Mouse (Mus musculus) hindbrain, embryonic 11.5 days (tissue): ENCODE results near the gene Tnpo2. TPM values are rescaled to one million over a fixed set of nuclear protein-coding genes. Genes with fewer than 3 reads are reported as not detected.

ENCODE experiments used
- ATAC-seq: fragments of 200-750 bp; cut with Nextera tagmentation; 2 replicates; pipeline ENCODE4 v1.8.0; 2017; ENCODE audit warnings: mild to moderate bottlenecking, moderate TSS enrichment, moderate library complexity; ENCODE audit not compliant: low FRiP score
- DNase-seq: peaks from one replicate; pipeline ENCODE4 v3.0.0-alpha.2; 2015; ENCODE audit warnings: low spot score
- H3K27ac ChIP-seq: fragments of 300-500 bp; sonication (generic); 2 replicates; pipeline ENCODE4 v1.5.1; 2014; ENCODE audit warnings: mild to moderate bottlenecking, low read depth, low read length
- H3K27me3 ChIP-seq: fragments of 300-500 bp; sonication (generic); 2 replicates; pipeline ENCODE4 v1.6.1; 2014; ENCODE audit warnings: mild to moderate bottlenecking, low read length, moderate library complexity, mixed read lengths; ENCODE audit not compliant: control insufficient read depth, insufficient read depth
- H3K36me3 ChIP-seq: fragments of 300-500 bp; sonication (generic); 2 replicates; pipeline ENCODE4 v1.6.1; 2014; ENCODE audit warnings: mild to moderate bottlenecking, low read length, moderate library complexity, mixed read lengths; ENCODE audit not compliant: control insufficient read depth, insufficient read depth
- H3K4me1 ChIP-seq: fragments of 300-500 bp; sonication (generic); replicated peaks from 2 replicates; pipeline ENCODE4 v1.6.1; 2014; ENCODE audit warnings: low read length, mixed read lengths; ENCODE audit not compliant: control insufficient read depth, insufficient read depth
- H3K4me2 ChIP-seq: fragments of 300-500 bp; sonication (generic); replicated peaks from 2 replicates; pipeline ENCODE4 v1.6.1; 2014; ENCODE audit warnings: mild to moderate bottlenecking, low read depth, low read length
- H3K4me3 ChIP-seq: fragments of 300-500 bp; sonication (generic); 2 replicates; pipeline ENCODE4 v1.5.1; 2014; ENCODE audit warnings: low read depth, low read length
- H3K9ac ChIP-seq: fragments of 300-500 bp; sonication (generic); 2 replicates; pipeline ENCODE4 v1.6.1; 2014; ENCODE audit warnings: low read depth, low read length
- H3K9me3 ChIP-seq: fragments of 300-500 bp; sonication (generic); 2 replicates; pipeline ENCODE4 v1.6.1; 2016; ENCODE audit warnings: low read length; ENCODE audit not compliant: control insufficient read depth
- WGBS: fragments of 180-500 bp; shearing (Covaris S2); extraction: QIAGEN DNeasy Blood & Tissue Kit; methylation state at CpG from one replicate; pipeline ENCODE4 v1.1.7; 2014; 5-methylcytosine and 5-hydroxymethylcytosine counted together
- polyA plus RNA-seq: library from polyadenylated mRNA; unstranded; fragments of >200 nt; fragmentation: Nextera tagmentation; extraction: Ambion mirVana; gene quantifications from 2 replicates; pipeline ENCODE4 v1.2.1, GENCODE M21; 2014

The Tnpo2 gene
- polyA plus RNA-seq, 1 experiment from 2014 or later, result 24.6 TPM

DNA sequence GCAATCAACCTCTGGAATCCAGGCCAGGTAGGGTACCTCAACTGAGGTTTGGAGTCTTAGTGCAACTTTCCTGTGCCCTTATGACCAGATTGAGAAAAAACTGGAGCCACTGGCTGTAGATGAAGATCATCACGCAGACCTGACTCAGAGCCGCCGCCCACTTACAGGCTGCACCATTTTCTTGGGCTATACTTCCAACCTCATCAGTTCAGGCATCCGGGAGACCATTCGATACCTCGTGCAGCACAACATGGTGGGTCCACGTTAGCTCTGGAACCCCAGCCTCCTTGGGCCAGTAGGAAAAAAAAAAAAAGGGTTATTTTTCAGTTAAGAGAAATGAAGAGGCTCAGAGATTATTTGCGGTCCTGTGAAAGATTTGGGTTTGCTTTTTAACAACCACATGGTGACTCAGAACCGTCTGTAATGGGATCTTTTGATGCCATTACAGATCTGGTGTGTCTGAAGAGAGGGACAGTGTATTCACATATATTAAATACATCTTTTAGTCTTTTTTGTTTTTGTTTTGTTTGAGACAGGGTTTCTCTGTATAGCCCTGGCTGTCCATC, 35.7 kb downstream of the Tnpo2 start:
- H3K27ac ChIP-seq, result peak overlapping the region; percentile 93
- 0 out of 2 replicates have a peak, but pooled peaks have one; percentile 11 for ATAC-seq
- DNase-seq, result no peak
- peak overlapping the region; percentile 95 for H3K4me3 ChIP-seq
- peak overlapping the region; percentile 83 for H3K9ac ChIP-seq
- no peaks in the 10 kb centered on the region for H3K9me3 ChIP-seq
- H3K36me3 ChIP-seq, result peaks cover 6% of the 10 kb centered on the region; the same call in 1 of the 2 replicates
- no peaks in the 10 kb centered on the region for H3K27me3 ChIP-seq
- peak overlapping the region; percentile 63 for H3K4me2 ChIP-seq
- no peaks in the 10 kb centered on the region for H3K4me1 ChIP-seq
- 40% methylated on average over 9 of the region's 9 CpGs for WGBS

DNA sequence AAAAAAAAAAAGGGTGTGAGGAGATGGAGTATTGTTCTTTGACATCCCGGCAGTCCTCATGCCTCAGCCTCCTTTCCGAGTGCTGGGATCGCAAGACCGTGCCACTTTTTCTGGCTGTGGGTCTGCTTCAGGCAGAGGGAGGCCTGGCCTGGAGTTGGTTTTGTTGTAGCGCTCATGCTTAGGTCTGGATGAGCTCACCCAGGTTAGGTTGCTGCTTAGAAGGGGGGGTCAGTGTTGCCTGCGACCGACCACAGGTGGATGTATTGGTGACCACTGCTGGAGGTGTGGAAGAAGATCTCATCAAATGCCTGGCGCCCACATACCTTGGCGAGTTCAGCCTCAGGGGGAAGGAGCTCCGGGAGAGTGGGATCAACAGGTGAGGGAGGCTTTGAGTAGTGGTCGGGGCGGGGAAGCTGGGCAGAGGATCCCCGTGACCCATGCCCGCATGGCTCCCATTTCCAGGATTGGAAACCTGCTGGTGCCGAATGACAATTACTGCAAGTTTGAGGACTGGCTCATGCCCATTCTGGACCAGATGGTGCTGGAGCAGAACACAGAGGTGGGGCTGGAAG, 36.4 kb downstream of the Tnpo2 start:
- H3K27ac ChIP-seq, result no peak overlapping the region
- H3K4me1 ChIP-seq, result no peaks in the 10 kb centered on the region
- DNase-seq (no peak), ATAC-seq (no peak)
- 94% methylated on average over 15 of the region's 15 CpGs for WGBS
- no peak overlapping the region for H3K4me2 ChIP-seq
- H3K9me3 ChIP-seq, result no peaks in the 10 kb centered on the region
- no peak overlapping the region for H3K9ac ChIP-seq
- peaks cover 6% of the 10 kb centered on the region; the same call in 1 of the 2 replicates for H3K36me3 ChIP-seq
- no peaks in the 10 kb centered on the region for H3K27me3 ChIP-seq
- H3K4me3 ChIP-seq, result no peak overlapping the region; the same call in 1 of the 2 replicates

DNA sequence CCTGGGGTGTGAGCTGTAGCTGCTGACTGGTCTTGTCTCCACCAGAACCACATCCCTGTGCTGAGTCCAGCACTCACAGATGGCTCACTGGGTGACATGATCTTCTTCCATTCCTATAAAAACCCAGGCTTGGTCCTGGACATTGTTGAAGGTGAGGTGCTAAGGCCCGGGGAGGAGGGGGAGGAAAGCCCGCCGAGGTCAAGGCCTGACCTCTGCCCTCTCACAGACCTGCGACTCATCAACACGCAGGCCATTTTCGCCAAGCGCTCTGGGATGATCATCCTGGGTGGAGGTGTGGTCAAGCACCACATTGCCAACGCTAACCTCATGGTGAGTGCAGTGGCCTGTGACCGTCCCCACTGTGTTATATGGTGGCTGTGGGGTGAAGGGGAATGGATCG, 37.5 kb downstream of the Tnpo2 start:
- no peaks in the 10 kb centered on the region for H3K9me3 ChIP-seq
- H3K4me1 ChIP-seq, result no peaks in the 10 kb centered on the region
- DNase-seq, result no peak
- WGBS, result 88% methylated on average over 9 of the region's 10 CpGs
- H3K27me3 ChIP-seq, result no peaks in the 10 kb centered on the region
- no peak overlapping the region for H3K9ac ChIP-seq
- no peak overlapping the region for H3K4me2 ChIP-seq
- ATAC-seq, result no peak
- H3K36me3 ChIP-seq, result peaks cover 6% of the 10 kb centered on the region; the same call in 1 of the 2 replicates
- no peak overlapping the region for H3K27ac ChIP-seq
- H3K4me3 ChIP-seq, result no peak overlapping the region

DNA sequence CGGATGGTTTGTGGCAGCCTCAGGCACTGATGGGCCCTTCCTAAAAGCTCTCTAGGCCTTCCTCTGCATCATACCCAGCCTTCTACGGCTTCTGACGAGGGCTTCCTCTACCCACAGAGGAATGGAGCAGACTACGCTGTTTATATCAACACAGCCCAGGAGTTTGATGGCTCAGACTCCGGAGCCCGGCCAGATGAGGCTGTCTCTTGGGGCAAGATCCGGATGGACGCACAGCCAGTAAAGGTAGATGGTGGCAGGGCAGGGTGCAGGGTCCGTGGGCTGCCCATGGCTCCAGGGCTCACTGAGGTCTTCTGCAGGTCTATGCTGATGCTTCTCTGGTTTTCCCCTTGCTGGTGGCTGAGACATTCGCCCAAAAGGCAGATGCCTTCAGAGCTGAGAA, 37.9 kb downstream of the Tnpo2 start:
- H3K4me1 ChIP-seq, result no peaks in the 10 kb centered on the region; the same call in 1 of the 2 replicates
- no peaks in the 10 kb centered on the region for H3K27me3 ChIP-seq
- peaks cover 6% of the 10 kb centered on the region; the same call in 1 of the 2 replicates for H3K36me3 ChIP-seq
- no peaks in the 10 kb centered on the region for H3K9me3 ChIP-seq
- H3K4me2 ChIP-seq, result no peak overlapping the region
- ATAC-seq, result no peak
- no peak for DNase-seq
- 95% methylated on average over 10 of the region's 10 CpGs for WGBS
- H3K27ac ChIP-seq, result no peak overlapping the region
- H3K9ac ChIP-seq, result no peak overlapping the region
- no peak overlapping the region for H3K4me3 ChIP-seq

DNA sequence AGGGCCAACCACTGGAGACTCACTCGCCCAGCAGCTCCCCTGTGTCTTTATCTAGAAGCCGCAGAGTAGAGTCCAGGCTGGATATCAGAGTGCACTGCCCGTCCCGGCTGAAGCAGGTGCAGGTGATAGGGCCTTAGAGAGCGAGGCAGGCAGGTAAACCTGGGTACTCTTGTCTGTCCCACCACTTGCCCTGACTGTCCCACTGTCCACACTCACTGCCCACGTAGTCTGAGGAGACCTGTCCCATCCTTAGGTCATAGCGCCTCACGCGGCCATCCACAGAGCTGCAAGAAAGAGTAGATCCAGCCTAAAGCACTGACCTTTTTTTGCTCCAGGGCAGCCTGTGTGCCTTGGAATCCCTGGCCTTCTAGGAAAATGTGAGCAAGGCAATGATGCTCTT, 39.3 kb downstream of the Tnpo2 start:
- DNase-seq (peak; percentile 56), ATAC-seq (no peak)
- Histone ChIP-seq H3K36me3 (peaks cover 6% of the 10 kb centered on the region; the same call in 1 of the 2 replicates), H3K9ac (no peak overlapping the region), H3K4me1 (no peaks in the 10 kb centered on the region; the same call in 1 of the 2 replicates), H3K9me3 (no peaks in the 10 kb centered on the region), H3K4me3 (no peak overlapping the region), H3K4me2 (no peak overlapping the region), H3K27me3 (no peaks in the 10 kb centered on the region), H3K27ac (no peak overlapping the region)
- WGBS, result 77% methylated on average over 9 of the region's 9 CpGs

DNA sequence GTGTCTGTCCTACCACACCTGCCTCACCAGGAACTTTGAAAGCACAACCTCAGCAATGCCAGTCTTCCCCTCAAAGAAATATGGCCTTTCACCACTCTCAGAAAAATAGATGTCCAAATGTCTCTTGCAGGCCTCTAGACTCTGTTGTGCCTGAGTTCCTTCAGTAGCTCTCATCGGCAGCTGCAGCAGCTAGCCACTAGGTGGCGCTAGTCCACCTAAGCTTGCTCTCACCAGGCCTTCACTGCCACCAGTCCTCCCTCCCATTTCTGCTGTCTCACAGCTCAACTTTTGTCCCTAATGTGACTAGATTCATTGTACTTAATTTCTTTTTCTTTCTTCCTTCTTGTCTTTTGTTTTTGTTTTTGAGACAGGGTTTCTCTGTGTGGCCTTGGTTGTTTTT, 40.3 kb downstream of the Tnpo2 start:
- DNase-seq, result peak; percentile 91
- 2% methylated on average over 2 of the region's 2 CpGs for WGBS

DNA sequence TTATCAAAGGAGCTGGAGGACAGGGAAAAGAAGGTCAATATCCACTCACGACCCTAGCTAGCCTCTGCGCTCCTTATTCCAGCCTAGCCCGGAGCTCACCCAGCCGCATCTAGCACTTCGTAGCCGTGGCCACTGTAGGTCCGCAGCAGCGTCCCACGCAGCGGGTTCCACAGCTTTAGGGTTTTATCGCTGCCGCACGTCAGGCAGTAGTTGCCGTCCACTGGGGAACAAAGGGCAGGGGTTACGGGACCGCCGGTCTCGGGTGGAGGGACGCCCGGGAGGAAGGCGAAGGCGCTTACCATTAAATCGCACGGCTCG, 43.5 kb downstream of the Tnpo2 start:
- peak overlapping the region; percentile 92 for H3K4me3 ChIP-seq
- H3K36me3 ChIP-seq, result peaks cover 4% of the 10 kb centered on the region; the same call in 1 of the 2 replicates
- ATAC-seq (no peak), DNase-seq (no peak)
- H3K27me3 ChIP-seq, result no peaks in the 10 kb centered on the region
- peak overlapping the region; percentile 91 for H3K4me2 ChIP-seq
- 1% methylated on average over 25 of the region's 25 CpGs for WGBS
- no peaks in the 10 kb centered on the region for H3K9me3 ChIP-seq
- H3K4me1 ChIP-seq, result peaks cover 3% of the 10 kb centered on the region; the same call in 1 of the 2 replicates
- peak overlapping the region; percentile 94 for H3K9ac ChIP-seq
- peak overlapping the region; percentile 42 for H3K27ac ChIP-seq

More for the DNA sequence above, 40.3 kb downstream of the Tnpo2 start:
- Histone ChIP-seq H3K27me3 (no peaks in the 10 kb centered on the region), H3K27ac (no peak overlapping the region), H3K4me1 (no peaks in the 10 kb centered on the region; the same call in 1 of the 2 replicates), H3K36me3 (peaks cover 6% of the 10 kb centered on the region; the same call in 1 of the 2 replicates), H3K9ac (no peak overlapping the region), H3K4me2 (no peak overlapping the region), H3K9me3 (no peaks in the 10 kb centered on the region), H3K4me3 (no peak overlapping the region)
- ATAC-seq, result no peak

DNA sequence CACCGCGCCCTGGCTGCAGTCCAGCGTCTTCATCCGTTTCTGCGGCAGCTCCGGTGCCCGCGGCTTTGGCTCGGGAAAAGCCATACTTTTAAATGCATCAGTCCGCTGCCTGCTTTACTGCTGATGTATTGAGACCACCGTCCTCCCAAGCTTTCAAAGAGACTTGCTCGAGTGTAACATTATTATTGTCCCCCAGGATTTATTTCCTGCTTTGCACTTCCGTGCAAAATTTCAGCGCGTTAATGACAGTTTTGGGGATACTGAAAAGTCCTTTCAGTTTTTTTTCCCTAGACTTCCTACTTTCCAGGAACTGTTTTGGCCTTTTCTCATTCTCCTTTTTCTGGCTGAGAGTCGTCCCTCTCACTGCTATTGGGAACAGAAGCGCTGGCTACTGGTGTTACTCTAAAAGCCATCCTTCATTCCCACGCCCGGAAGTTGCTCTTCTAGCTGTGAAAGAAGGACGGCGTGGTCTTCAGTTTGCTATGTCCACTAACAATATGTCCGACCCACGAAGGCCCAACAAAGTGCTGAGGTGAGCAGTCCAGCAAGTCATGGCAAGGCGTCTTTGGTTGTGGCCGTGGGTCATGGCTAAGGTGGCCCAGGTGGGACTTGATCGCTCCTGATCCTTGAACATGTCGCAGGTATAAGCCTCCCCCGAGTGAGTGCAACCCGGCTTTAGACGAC, 44.0 kb downstream of the Tnpo2 start, which contains the start of gene Wdr83os:
Wdr83os (plus strand) TSS at position 209 of the 684 bp plus-strand sequence.
- Histone ChIP-seq H3K9me3 (no peaks in the 10 kb centered on the region), H3K4me3 (peak within 1 kb of the TSS; percentile 92), H3K27me3 (no peaks in the 10 kb centered on the region), H3K27ac (peak within 1 kb of the TSS; percentile 42), H3K36me3 (no peaks in the 10 kb centered on the region), H3K4me1 (peaks cover 3% of the 10 kb centered on the region; the same call in 1 of the 2 replicates), H3K4me2 (peak within 1 kb of the TSS; percentile 91), H3K9ac (peak within 1 kb of the TSS; percentile 94)
- ATAC-seq (peak; percentile 18; the same call in 1 of the 2 replicates), DNase-seq (peak; percentile 79)
- WGBS, result 0% methylated on average over 30 of the region's 30 CpGs
